Mouse (Mus musculus) liver, embryonic 16.5 days (tissue): ENCODE measurements around the gene Themis. TPM values are rescaled to one million over a fixed set of nuclear protein-coding genes. Genes with fewer than 3 reads are reported as not detected.

Experiments used
- ATAC-seq: fragments of 200-750 bp; cut with Nextera tagmentation; 2 replicates; pipeline ENCODE4 v1.8.0; 2017; ENCODE audit warnings: low read depth, mild to moderate bottlenecking, moderate number of reproducible peaks, moderate library complexity
- H3K27ac ChIP-seq: fragments of 300-500 bp; sonication (generic); 2 replicates; pipeline ENCODE4 v1.5.1; 2014; ENCODE audit warnings: mild to moderate bottlenecking, low read length
- H3K27me3 ChIP-seq: fragments of 300-500 bp; sonication (generic); 2 replicates; pipeline ENCODE4 v1.6.1; 2014; ENCODE audit warnings: low read depth, low read length, mixed read lengths; ENCODE audit not compliant: control insufficient read depth, insufficient read depth
- H3K36me3 ChIP-seq: fragments of 300-500 bp; sonication (generic); 2 replicates; pipeline ENCODE4 v1.6.1; 2014; ENCODE audit warnings: mild to moderate bottlenecking; ENCODE audit not compliant: control insufficient read depth, insufficient read depth
- H3K4me1 ChIP-seq: fragments of 300-500 bp; sonication (generic); 2 replicates; pipeline ENCODE4 v1.6.1; 2014; ENCODE audit warnings: low read depth, low read length, mixed read lengths; ENCODE audit not compliant: control insufficient read depth
- H3K4me2 ChIP-seq: fragments of 300-500 bp; sonication (generic); 2 replicates; pipeline ENCODE4 v1.6.1; 2014; ENCODE audit warnings: low read depth, low read length, mixed read lengths
- H3K4me3 ChIP-seq: fragments of 300-500 bp; sonication (generic); 2 replicates; pipeline ENCODE4 v1.5.1; 2014; ENCODE audit warnings: low read depth, mild to moderate bottlenecking, low read length
- H3K9ac ChIP-seq: fragments of 300-500 bp; sonication (generic); 2 replicates; pipeline ENCODE4 v1.6.1; 2014; ENCODE audit warnings: low read depth, low read length
- H3K9me3 ChIP-seq: fragments of 300-500 bp; sonication (generic); replicated peaks from 2 replicates; pipeline ENCODE4 v1.6.1; 2016; ENCODE audit warnings: low read length; ENCODE audit not compliant: control insufficient read depth
- WGBS: fragments of 180-500 bp; shearing (Covaris S2); extraction: QIAGEN DNeasy Blood & Tissue Kit; methylation state at CpG from one replicate; pipeline ENCODE4 v1.1.7; 2014; ENCODE audit not compliant: insufficient replicate concordance; 5-methylcytosine and 5-hydroxymethylcytosine counted together
- polyA plus RNA-seq: library from polyadenylated mRNA; unstranded; fragments of >200 nt; fragmentation: Nextera tagmentation; extraction: Ambion mirVana; gene quantifications from 2 replicates; pipeline ENCODE4 v1.2.1, GENCODE M21; 2015

The Themis gene
- polyA plus RNA-seq, 1 experiment from 2014 or later = not detected

- Histone ChIP-seq H3K4me2 (no peak overlapping the region), H3K27ac (no peak overlapping the region), H3K36me3 (no peaks in the 10 kb centered on the region), H3K4me1 (no peaks in the 10 kb centered on the region), H3K9ac (no peak overlapping the region), H3K4me3 (no peak overlapping the region), H3K9me3 (no peaks in the 10 kb centered on the region), H3K27me3 (no peaks in the 10 kb centered on the region)
- ATAC-seq = no peak
Measured at GRCm38 (mm10) chr10:28746426-28746825, 78.3 kb downstream of the Themis start.

- H3K4me2 ChIP-seq = no peak overlapping the region
- H3K27me3 ChIP-seq = no peaks in the 10 kb centered on the region
- no peak overlapping the region for H3K9ac ChIP-seq
- H3K4me1 ChIP-seq = no peaks in the 10 kb centered on the region
- no peaks in the 10 kb centered on the region for H3K36me3 ChIP-seq
- no peak overlapping the region for H3K4me3 ChIP-seq
- no peaks in the 10 kb centered on the region for H3K9me3 ChIP-seq
- no peak overlapping the region for H3K27ac ChIP-seq
- 34% methylated on average over 2 of the region's 2 CpGs for WGBS
- ATAC-seq = no peak
Measured at GRCm38 (mm10) chr10:28753321-28753720, 85.2 kb downstream of the Themis start.

GRCm38 (mm10) chr10:28754927-28755326 is 86.8 kb downstream of the Themis start:
- no peak for ATAC-seq
- H3K9ac ChIP-seq = no peak overlapping the region
- no peaks in the 10 kb centered on the region for H3K4me1 ChIP-seq
- H3K36me3 ChIP-seq = no peaks in the 10 kb centered on the region
- H3K9me3 ChIP-seq = no peaks in the 10 kb centered on the region
- no peaks in the 10 kb centered on the region for H3K27me3 ChIP-seq
- H3K4me2 ChIP-seq = no peak overlapping the region
- H3K4me3 ChIP-seq = no peak overlapping the region
- H3K27ac ChIP-seq = no peak overlapping the region

- ATAC-seq = peak; percentile 48; the same call in 1 of the 2 replicates
- no peak overlapping the region for H3K4me2 ChIP-seq
Measured at GRCm38 (mm10) chr10:28776777-28777402, 108.7 kb downstream of the Themis start.

GRCm38 (mm10) chr10:28799469-28799868 is 131.3 kb downstream of the Themis start:
- no peak for ATAC-seq
- Histone ChIP-seq H3K36me3 (no peaks in the 10 kb centered on the region), H3K27ac (no peak overlapping the region), H3K4me3 (no peak overlapping the region), H3K4me2 (no peak overlapping the region), H3K4me1 (no peaks in the 10 kb centered on the region), H3K9ac (no peak overlapping the region), H3K9me3 (no peaks in the 10 kb centered on the region), H3K27me3 (no peaks in the 10 kb centered on the region)
- 47% methylated on average over 4 of the region's 4 CpGs for WGBS

More at GRCm38 (mm10) chr10:28776777-28777402, 108.7 kb downstream of the Themis start:
- Histone ChIP-seq H3K27ac (no peak overlapping the region), H3K9ac (no peak overlapping the region), H3K4me1 (no peaks in the 10 kb centered on the region), H3K27me3 (no peaks in the 10 kb centered on the region), H3K9me3 (no peaks in the 10 kb centered on the region), H3K36me3 (no peaks in the 10 kb centered on the region), H3K4me3 (no peak overlapping the region)
- 36% methylated on average over 5 of the region's 5 CpGs for WGBS

DNA sequence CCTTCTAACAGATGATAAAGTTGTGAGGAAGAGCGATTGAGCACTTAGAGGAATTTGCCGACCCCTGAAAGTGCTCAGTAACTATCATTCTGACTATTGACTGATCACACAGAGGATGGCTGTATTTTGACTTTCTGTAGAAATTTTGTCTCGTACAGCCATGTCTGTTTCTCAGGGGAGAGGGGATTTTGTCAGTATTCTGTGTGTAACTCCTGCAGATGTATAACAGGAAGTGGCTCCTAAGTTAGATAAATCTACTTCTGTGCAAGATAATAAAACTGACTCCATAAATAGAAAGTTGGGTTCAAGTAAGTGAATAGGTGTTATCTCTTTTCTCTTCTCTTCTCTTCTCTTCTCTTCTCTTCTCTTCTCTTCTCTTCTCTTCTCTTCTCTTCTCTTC is 137.0 kb downstream of the Themis start:
- Histone ChIP-seq H3K27me3 (no peaks in the 10 kb centered on the region), H3K36me3 (no peaks in the 10 kb centered on the region), H3K4me3 (no peak overlapping the region), H3K4me2 (no peak overlapping the region), H3K27ac (no peak overlapping the region), H3K9me3 (no peaks in the 10 kb centered on the region), H3K4me1 (no peaks in the 10 kb centered on the region), H3K9ac (no peak overlapping the region)
- WGBS = 59% methylated on average over 3 of the region's 3 CpGs
- ATAC-seq = no peak

GRCm38 (mm10) chr10:28811928-28812570 is 143.9 kb downstream of the Themis start:
- Histone ChIP-seq H3K4me1 (no peaks in the 10 kb centered on the region), H3K27me3 (no peaks in the 10 kb centered on the region), H3K36me3 (no peaks in the 10 kb centered on the region), H3K9me3 (no peaks in the 10 kb centered on the region), H3K27ac (no peak overlapping the region), H3K4me2 (no peak overlapping the region), H3K4me3 (no peak overlapping the region), H3K9ac (no peak overlapping the region)
- WGBS = 60% methylated on average over 5 of the region's 5 CpGs
- ATAC-seq = no peak

GRCm38 (mm10) chr10:28812571-28812936 is 144.4 kb downstream of the Themis start:
- no peak overlapping the region for H3K9ac ChIP-seq
- no peaks in the 10 kb centered on the region for H3K9me3 ChIP-seq
- no peak for ATAC-seq
- no peaks in the 10 kb centered on the region for H3K4me1 ChIP-seq
- H3K27ac ChIP-seq = no peak overlapping the region
- no peak overlapping the region for H3K4me3 ChIP-seq
- H3K4me2 ChIP-seq = no peak overlapping the region
- no peaks in the 10 kb centered on the region for H3K27me3 ChIP-seq
- no peaks in the 10 kb centered on the region for H3K36me3 ChIP-seq

- no peak for ATAC-seq
- Histone ChIP-seq H3K4me1 (no peaks in the 10 kb centered on the region), H3K4me3 (no peak overlapping the region), H3K36me3 (no peaks in the 10 kb centered on the region), H3K27ac (no peak overlapping the region), H3K27me3 (no peaks in the 10 kb centered on the region), H3K9ac (no peak overlapping the region), H3K4me2 (no peak overlapping the region), H3K9me3 (no peaks in the 10 kb centered on the region)
- 52% methylated on average over 4 of the region's 4 CpGs for WGBS
Measured at GRCm38 (mm10) chr10:28816160-28816559, 148.0 kb downstream of the Themis start.
